Mouse (Mus musculus): ENCODE measurements around the gene Spata17. TPM values are rescaled to one million over a fixed set of nuclear protein-coding genes. Genes with fewer than 3 reads are reported as not detected.

Spata17 gene
- polyA plus RNA-seq, 1 experiment: 0.65 TPM

GRCm38 (mm10) chr1:187205506-187205905 lies 9.8 kb downstream of the Spata17 start:
- Histone ChIP-seq H3K4me1 (ENCODE audit: control insufficient read depth, insufficient read depth, low read length) (no peaks in the 10 kb centered on the region), H3K4me3 (ENCODE audit: insufficient read depth, low read length) (no peak overlapping the region), H3K27ac (ENCODE audit: insufficient read depth, low read length) (no peak overlapping the region)
- TF ChIP-seq POLR2A (IDR thresholded peaks at IDR 0.05; ENCODE audit: low read depth, low read length) (no peak), CTCF (IDR thresholded peaks at IDR 0.05; ENCODE audit: borderline replicate concordance, insufficient read depth, low read length) (no peak)

GRCm38 (mm10) chr1:187178546-187178945 lies 36.7 kb downstream of the Spata17 start:
- Histone ChIP-seq H3K27ac (ENCODE audit: insufficient read depth, low read length) (no peak overlapping the region), H3K4me3 (ENCODE audit: insufficient read depth, low read length) (no peak overlapping the region), H3K4me1 (ENCODE audit: control insufficient read depth, insufficient read depth, low read length) (no peaks in the 10 kb centered on the region)
- no peak for TF ChIP-seq CTCF (IDR thresholded peaks at IDR 0.05; ENCODE audit: borderline replicate concordance, insufficient read depth, low read length)
- TF ChIP-seq POLR2A (IDR thresholded peaks at IDR 0.05; ENCODE audit: low read depth, low read length): no peak

GRCm38 (mm10) chr1:187175991-187176390 lies 39.3 kb downstream of the Spata17 start:
- no peak overlapping the region for H3K27ac ChIP-seq (ENCODE audit: insufficient read depth, low read length)
- no peaks in the 10 kb centered on the region for H3K4me1 ChIP-seq (ENCODE audit: control insufficient read depth, insufficient read depth, low read length)
- TF ChIP-seq CTCF (IDR thresholded peaks at IDR 0.05; ENCODE audit: borderline replicate concordance, insufficient read depth, low read length) (no peak), POLR2A (IDR thresholded peaks at IDR 0.05; ENCODE audit: low read depth, low read length) (no peak)
- H3K4me3 ChIP-seq (ENCODE audit: insufficient read depth, low read length): no peak overlapping the region

DNA sequence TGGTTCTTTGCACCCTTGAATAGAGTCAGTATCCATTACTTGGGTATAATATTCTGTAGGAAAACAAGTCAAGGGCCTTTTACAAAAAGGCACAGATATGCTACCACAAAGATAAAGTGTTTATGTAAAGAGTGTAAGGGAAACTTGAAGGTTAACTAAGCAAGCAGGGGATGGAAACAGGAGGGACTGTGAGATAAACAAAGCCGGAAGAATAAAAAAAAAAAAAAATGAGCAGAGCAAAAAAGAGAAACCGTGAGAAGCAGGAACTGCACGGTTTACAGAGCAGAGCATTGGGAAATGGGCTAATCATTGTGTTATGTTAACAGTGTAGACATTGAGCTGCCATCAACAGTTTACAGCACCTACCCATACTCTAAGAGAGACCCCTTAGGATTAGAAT lies 44.9 kb downstream of the Spata17 start:
- H3K4me3 ChIP-seq (ENCODE audit: insufficient read depth, low read length): no peak overlapping the region
- no peak overlapping the region for H3K27ac ChIP-seq (ENCODE audit: insufficient read depth, low read length)
- TF ChIP-seq CTCF (IDR thresholded peaks at IDR 0.05; ENCODE audit: borderline replicate concordance, insufficient read depth, low read length) (no peak), POLR2A (IDR thresholded peaks at IDR 0.05; ENCODE audit: low read depth, low read length) (no peak)
- no peaks in the 10 kb centered on the region for H3K4me1 ChIP-seq (ENCODE audit: control insufficient read depth, insufficient read depth, low read length)

GRCm38 (mm10) chr1:187169646-187170045 lies 45.6 kb downstream of the Spata17 start:
- TF ChIP-seq CTCF (IDR thresholded peaks at IDR 0.05; ENCODE audit: borderline replicate concordance, insufficient read depth, low read length) (no peak), POLR2A (IDR thresholded peaks at IDR 0.05; ENCODE audit: low read depth, low read length) (no peak)
- no peak overlapping the region for H3K4me3 ChIP-seq (ENCODE audit: insufficient read depth, low read length)
- no peak overlapping the region for H3K27ac ChIP-seq (ENCODE audit: insufficient read depth, low read length)
- no peaks in the 10 kb centered on the region for H3K4me1 ChIP-seq (ENCODE audit: control insufficient read depth, insufficient read depth, low read length)

- TF ChIP-seq CTCF (IDR thresholded peaks at IDR 0.05; ENCODE audit: borderline replicate concordance, insufficient read depth, low read length): no peak
- TF ChIP-seq POLR2A (IDR thresholded peaks at IDR 0.05; ENCODE audit: low read depth, low read length): no peak
- no peak overlapping the region for H3K4me3 ChIP-seq (ENCODE audit: insufficient read depth, low read length)
These were observed 51.7 kb downstream of the Spata17 start for GRCm38 (mm10) chr1:187163571-187163970.

DNA sequence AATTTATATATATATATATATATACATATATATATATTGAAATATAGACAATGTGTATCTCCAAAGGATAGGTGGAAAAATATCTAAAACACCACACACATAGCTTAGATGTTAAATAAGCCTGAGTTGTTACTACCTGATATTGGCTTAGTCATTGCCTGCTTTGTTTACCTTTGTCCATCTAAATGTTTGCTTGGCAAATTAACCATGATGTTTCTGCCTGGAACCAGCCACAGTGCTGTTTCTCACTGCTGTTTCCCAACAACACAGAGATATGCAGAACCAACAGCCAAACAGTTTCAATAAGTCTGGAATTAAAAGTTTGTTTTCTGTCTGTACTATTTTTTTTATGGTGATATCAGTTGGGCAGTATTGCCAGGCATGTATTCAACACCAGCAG lies 59.6 kb downstream of the Spata17 start:
- Histone ChIP-seq H3K4me3 (ENCODE audit: insufficient read depth, low read length) (no peak overlapping the region), H3K4me1 (ENCODE audit: control insufficient read depth, insufficient read depth, low read length) (no peaks in the 10 kb centered on the region), H3K27ac (ENCODE audit: insufficient read depth, low read length) (no peak overlapping the region)
- TF ChIP-seq POLR2A (IDR thresholded peaks at IDR 0.05; ENCODE audit: low read depth, low read length) (no peak), CTCF (IDR thresholded peaks at IDR 0.05; ENCODE audit: borderline replicate concordance, insufficient read depth, low read length) (no peak)

More at GRCm38 (mm10) chr1:187163571-187163970, 51.7 kb downstream of the Spata17 start:
- Histone ChIP-seq H3K4me1 (ENCODE audit: control insufficient read depth, insufficient read depth, low read length) (no peaks in the 10 kb centered on the region), H3K27ac (ENCODE audit: insufficient read depth, low read length) (no peak overlapping the region)

- TF ChIP-seq POLR2A (IDR thresholded peaks at IDR 0.05; ENCODE audit: low read depth, low read length) (no peak), CTCF (IDR thresholded peaks at IDR 0.05; ENCODE audit: borderline replicate concordance, insufficient read depth, low read length) (no peak)
- Histone ChIP-seq H3K4me3 (ENCODE audit: insufficient read depth, low read length) (no peak overlapping the region), H3K27ac (ENCODE audit: insufficient read depth, low read length) (no peak overlapping the region), H3K4me1 (ENCODE audit: control insufficient read depth, insufficient read depth, low read length) (no peaks in the 10 kb centered on the region)
These were observed 61.6 kb downstream of the Spata17 start for GRCm38 (mm10) chr1:187153681-187154080.

- TF ChIP-seq POLR2A (IDR thresholded peaks at IDR 0.05; ENCODE audit: low read depth, low read length) (no peak), CTCF (IDR thresholded peaks at IDR 0.05; ENCODE audit: borderline replicate concordance, insufficient read depth, low read length) (no peak)
- no peaks in the 10 kb centered on the region for H3K4me1 ChIP-seq (ENCODE audit: control insufficient read depth, insufficient read depth, low read length)
These were observed 62.7 kb downstream of the Spata17 start for GRCm38 (mm10) chr1:187152571-187152970.

GRCm38 (mm10) chr1:187142984-187143383 lies 72.3 kb downstream of the Spata17 start:
- H3K4me1 ChIP-seq (ENCODE audit: control insufficient read depth, insufficient read depth, low read length): no peaks in the 10 kb centered on the region
- TF ChIP-seq CTCF (IDR thresholded peaks at IDR 0.05; ENCODE audit: borderline replicate concordance, insufficient read depth, low read length) (no peak), POLR2A (IDR thresholded peaks at IDR 0.05; ENCODE audit: low read depth, low read length) (no peak)
- no peak overlapping the region for H3K4me3 ChIP-seq (ENCODE audit: insufficient read depth, low read length)
- no peak overlapping the region for H3K27ac ChIP-seq (ENCODE audit: insufficient read depth, low read length)

More at GRCm38 (mm10) chr1:187152571-187152970, 62.7 kb downstream of the Spata17 start:
- H3K27ac ChIP-seq (ENCODE audit: insufficient read depth, low read length): no peak overlapping the region
- no peak overlapping the region for H3K4me3 ChIP-seq (ENCODE audit: insufficient read depth, low read length)

GRCm38 (mm10) chr1:187137426-187137825 lies 77.8 kb downstream of the Spata17 start:
- Histone ChIP-seq H3K4me1 (ENCODE audit: control insufficient read depth, insufficient read depth, low read length) (no peaks in the 10 kb centered on the region; the same call in 1 of the 2 replicates), H3K4me3 (ENCODE audit: insufficient read depth, low read length) (no peak overlapping the region), H3K27ac (ENCODE audit: insufficient read depth, low read length) (no peak overlapping the region)
- TF ChIP-seq CTCF (IDR thresholded peaks at IDR 0.05; ENCODE audit: borderline replicate concordance, insufficient read depth, low read length) (no peak), POLR2A (IDR thresholded peaks at IDR 0.05; ENCODE audit: low read depth, low read length) (no peak)
